Mouse (Mus musculus): ENCODE data around the gene 1700029I15Rik. TPM values are rescaled to one million over a fixed set of nuclear protein-coding genes. Genes with fewer than 3 reads are reported as not detected.

The 1700029I15Rik gene
- polyA plus RNA-seq, 1 experiment: 0.91 TPM

GRCm38 (mm10) chr2:92350686-92351085 is 31.7 kb upstream of the 1700029I15Rik start:
- H3K4me3 ChIP-seq: no peak overlapping the region
- H3K27me3 ChIP-seq (ENCODE audit: control insufficient read depth, insufficient read depth, insufficient read length): no peaks in the 10 kb centered on the region
- no peak overlapping the region for H3K4me2 ChIP-seq (ENCODE audit: low read depth)
- no peak overlapping the region for H3ac ChIP-seq (ENCODE audit: control insufficient read depth, insufficient read length)
- TF ChIP-seq MYOD1 (IDR thresholded peaks at IDR 0.05; ENCODE audit: control insufficient read depth in 1 of 3, insufficient read length in 2 of 3, low read depth in 2 of 3) (no peak), TCF3 (IDR thresholded peaks at IDR 0.05; ENCODE audit: insufficient read length, low read depth) (no peak), POLR2A (IDR thresholded peaks at IDR 0.05; ENCODE audit: insufficient read length, low read depth) (no peak), POLR2AphosphoS2 (IDR thresholded peaks at IDR 0.05; ENCODE audit: insufficient read length, low read depth) (no peak), TCF12 (IDR thresholded peaks at IDR 0.05; ENCODE audit: insufficient read depth, poor library complexity, severe bottlenecking) (no peak)
- no peaks in the 10 kb centered on the region for H3K79me2 ChIP-seq (ENCODE audit: control insufficient read depth, insufficient read depth)
- peaks cover 18% of the 10 kb centered on the region for H3K36me3 ChIP-seq (ENCODE audit: control insufficient read depth, insufficient read depth)

GRCm38 (mm10) chr2:92353402-92353801 is 28.9 kb upstream of the 1700029I15Rik start:
- Histone ChIP-seq H3K79me2 (ENCODE audit: control insufficient read depth, insufficient read depth) (no peaks in the 10 kb centered on the region), H3K36me3 (ENCODE audit: control insufficient read depth, insufficient read depth) (peaks cover 20% of the 10 kb centered on the region), H3K4me2 (ENCODE audit: low read depth) (no peak overlapping the region), H3K27me3 (ENCODE audit: control insufficient read depth, insufficient read depth, insufficient read length) (no peaks in the 10 kb centered on the region), H3ac (ENCODE audit: control insufficient read depth, insufficient read length) (no peak overlapping the region), H3K4me3 (no peak overlapping the region)
- TF ChIP-seq MYOD1 (IDR thresholded peaks at IDR 0.05; ENCODE audit: control insufficient read depth in 1 of 3, insufficient read length in 2 of 3, low read depth in 2 of 3) (no peak), MAX (IDR thresholded peaks at IDR 0.05; ENCODE audit: low read depth) (no peak), POLR2AphosphoS2 (IDR thresholded peaks at IDR 0.05; ENCODE audit: insufficient read length, low read depth) (no peak), TCF3 (IDR thresholded peaks at IDR 0.05; ENCODE audit: insufficient read length, low read depth) (no peak), MYOG (IDR thresholded peaks at IDR 0.05; ENCODE audit: control insufficient read depth in 1 of 3, insufficient read depth in 1 of 3, insufficient read length in 2 of 3, low read depth in 2 of 3) (no peak), USF1 (IDR thresholded peaks at IDR 0.05; ENCODE audit: low read depth) (no peak), CEBPB (IDR thresholded peaks at IDR 0.05; ENCODE audit: insufficient read depth, poor library complexity, severe bottlenecking) (no peak), POLR2A (IDR thresholded peaks at IDR 0.05; ENCODE audit: insufficient read length, low read depth) (no peak), SRF (IDR thresholded peaks at IDR 0.05; ENCODE audit: control insufficient read depth, insufficient read length, low read depth) (no peak), E2F4 (IDR thresholded peaks at IDR 0.05; ENCODE audit: insufficient read depth) (no peak), REST (IDR thresholded peaks at IDR 0.05; ENCODE audit: insufficient read depth, insufficient read length) (no peak), TCF12 (IDR thresholded peaks at IDR 0.05; ENCODE audit: insufficient read depth, poor library complexity, severe bottlenecking) (no peak)

GRCm38 (mm10) chr2:92354224-92354623 is 28.1 kb upstream of the 1700029I15Rik start:
- TF ChIP-seq E2F4 (IDR thresholded peaks at IDR 0.05; ENCODE audit: insufficient read depth): no peak
- no peak for TF ChIP-seq TCF3 (IDR thresholded peaks at IDR 0.05; ENCODE audit: insufficient read length, low read depth)
- TF ChIP-seq SRF (IDR thresholded peaks at IDR 0.05; ENCODE audit: control insufficient read depth, insufficient read length, low read depth): no peak
- TF ChIP-seq USF1 (IDR thresholded peaks at IDR 0.05; ENCODE audit: low read depth): no peak
- TF ChIP-seq TCF12 (IDR thresholded peaks at IDR 0.05; ENCODE audit: insufficient read depth, poor library complexity, severe bottlenecking): no peak
- TF ChIP-seq MYOD1 (IDR thresholded peaks at IDR 0.05; ENCODE audit: control insufficient read depth in 1 of 3, insufficient read length in 2 of 3, low read depth in 2 of 3): no peak
- no peak for TF ChIP-seq POLR2AphosphoS2 (IDR thresholded peaks at IDR 0.05; ENCODE audit: insufficient read length, low read depth)
- TF ChIP-seq MAX (IDR thresholded peaks at IDR 0.05; ENCODE audit: low read depth): no peak
- no peak for TF ChIP-seq REST (IDR thresholded peaks at IDR 0.05; ENCODE audit: insufficient read depth, insufficient read length)
- TF ChIP-seq CEBPB (IDR thresholded peaks at IDR 0.05; ENCODE audit: insufficient read depth, poor library complexity, severe bottlenecking): no peak
- TF ChIP-seq POLR2A (IDR thresholded peaks at IDR 0.05; ENCODE audit: insufficient read length, low read depth): no peak
- TF ChIP-seq MYOG (IDR thresholded peaks at IDR 0.05; ENCODE audit: control insufficient read depth in 1 of 3, insufficient read depth in 1 of 3, insufficient read length in 2 of 3, low read depth in 2 of 3): no peak
- no peaks in the 10 kb centered on the region for H3K27me3 ChIP-seq (ENCODE audit: control insufficient read depth, insufficient read depth, insufficient read length)
- no peak overlapping the region for H3ac ChIP-seq (ENCODE audit: control insufficient read depth, insufficient read length)
- H3K79me2 ChIP-seq (ENCODE audit: control insufficient read depth, insufficient read depth): no peaks in the 10 kb centered on the region
- peaks cover 16% of the 10 kb centered on the region for H3K36me3 ChIP-seq (ENCODE audit: control insufficient read depth, insufficient read depth)
- H3K4me2 ChIP-seq (ENCODE audit: low read depth): no peak overlapping the region
- no peak overlapping the region for H3K4me3 ChIP-seq

- no peaks in the 10 kb centered on the region for H3K27me3 ChIP-seq (ENCODE audit: control insufficient read depth, insufficient read depth, insufficient read length)
- TF ChIP-seq TCF3 (IDR thresholded peaks at IDR 0.05; ENCODE audit: insufficient read length, low read depth) (no peak), E2F4 (IDR thresholded peaks at IDR 0.05; ENCODE audit: insufficient read depth) (no peak), POLR2AphosphoS2 (IDR thresholded peaks at IDR 0.05; ENCODE audit: insufficient read length, low read depth) (no peak), USF1 (IDR thresholded peaks at IDR 0.05; ENCODE audit: low read depth) (no peak), SRF (IDR thresholded peaks at IDR 0.05; ENCODE audit: control insufficient read depth, insufficient read length, low read depth) (no peak), REST (IDR thresholded peaks at IDR 0.05; ENCODE audit: insufficient read depth, insufficient read length) (no peak), MYOD1 (IDR thresholded peaks at IDR 0.05; ENCODE audit: control insufficient read depth in 1 of 3, insufficient read length in 2 of 3, low read depth in 2 of 3) (no peak), MYOG (IDR thresholded peaks at IDR 0.05; ENCODE audit: control insufficient read depth in 1 of 3, insufficient read depth in 1 of 3, insufficient read length in 2 of 3, low read depth in 2 of 3) (no peak), TCF12 (IDR thresholded peaks at IDR 0.05; ENCODE audit: insufficient read depth, poor library complexity, severe bottlenecking) (no peak), POLR2A (IDR thresholded peaks at IDR 0.05; ENCODE audit: insufficient read length, low read depth) (no peak)
- H3K79me2 ChIP-seq (ENCODE audit: control insufficient read depth, insufficient read depth): no peaks in the 10 kb centered on the region
- H3K36me3 ChIP-seq (ENCODE audit: control insufficient read depth, insufficient read depth): peaks cover 16% of the 10 kb centered on the region
- no peak overlapping the region for H3K4me3 ChIP-seq
- H3ac ChIP-seq (ENCODE audit: control insufficient read depth, insufficient read length): no peak overlapping the region
- no peak overlapping the region for H3K4me2 ChIP-seq (ENCODE audit: low read depth)
These were observed 23.0 kb upstream of the 1700029I15Rik start for GRCm38 (mm10) chr2:92359301-92359700.

All from myocyte (in vitro differentiated cells).